Comparison of ENCODE assay signal across 13 mouse cellular contexts in the genomic region with DNA sequence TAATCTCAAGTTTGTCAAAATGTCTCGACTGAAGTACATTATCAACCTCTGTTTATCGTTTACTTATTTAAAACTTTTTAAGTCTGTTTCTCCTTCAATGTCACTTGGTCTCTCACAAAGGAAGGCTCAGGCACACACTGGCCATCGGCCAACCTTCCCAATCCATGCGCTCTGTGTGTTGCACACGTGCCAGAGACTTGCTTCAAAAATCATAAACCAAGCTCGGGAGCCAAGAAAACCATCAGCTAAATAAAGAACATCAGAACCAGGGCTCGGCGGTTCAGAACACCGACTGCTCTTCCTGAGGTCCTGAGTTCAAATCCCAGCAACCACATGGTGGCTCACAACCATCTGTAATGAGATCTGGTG. TPM values are rescaled to one million over a fixed set of nuclear protein-coding genes. Genes with fewer than 3 reads are reported as not detected.
A peak's percentile ranks its signal among the peaks of the same experiment; 100 is the strongest.
DNase-seq lines count a peak whose midpoint lies in the region; ATAC-seq lines count a peak whose summit lies in the region.
"Had no signal": no experiment of that assay in that cellular context is flagged by ENCODE, and none has a peak within 500 bp of the region (broad histone marks: within the 10 kb centered on the region; RNA-seq: fewer than 3 reads in every experiment).

No protein-coding gene starts in this region.

- no peak overlapping the region for H3K9ac ChIP-seq in heart, embryonic 13.5 days

- WGBS in heart, embryonic 13.5 days, result 43% methylated on average over 9 of the region's 9 CpGs

- H3K27ac ChIP-seq in heart, embryonic 13.5 days (replicated peaks), result peak overlapping the region; percentile 22

- no peaks in the 10 kb centered on the region for H3K36me3 ChIP-seq in heart, embryonic 13.5 days

- H3K4me2 ChIP-seq in heart, embryonic 13.5 days, result peak overlapping the region; percentile 66

- H3K4me3 ChIP-seq in heart, embryonic 13.5 days, result no peak overlapping the region

- ATAC-seq in heart, embryonic 13.5 days (ENCODE audit: extremely low read depth, insufficient number of reproducible peaks, low FRiP score, low TSS enrichment), result no peak
- no peak for ATAC-seq in activated CD4-positive, CD25-positive, alpha-beta regulatory T cell, adult 4 months

- H3K27me3 ChIP-seq in heart, embryonic 13.5 days (replicated peaks), result no peaks in the 10 kb centered on the region

- no peaks in the 10 kb centered on the region for H3K9me3 ChIP-seq in heart, embryonic 13.5 days

- intact Hi-C loops in left cerebral cortex, postnatal 4 days (cut with DNase I), result no loop called here

- peak; percentile 30 for DNase-seq in adrenal gland, postnatal 14 days
- no peak for DNase-seq in adrenal gland, adult 8-10 months
- peak; percentile 38 for DNase-seq in left cerebral cortex, postnatal 4 days
- no peak for DNase-seq in left cerebral cortex, adult 9 months (ENCODE audit: low spot score in 2 of 2)
- peak; percentile 38 to 71 for DNase-seq in lung, postnatal 4 days
- DNase-seq in spleen, postnatal 36 days (ENCODE audit: low spot score in 2 of 2), result no peak
- DNase-seq: cerebellum, adult 18-20 months had no signal

- peaks cover 33% of the 10 kb centered on the region for H3K4me1 ChIP-seq in heart, embryonic 13.5 days

RNA-seq across cellular contexts. Expression of a gene that starts 13.2 kb away (rescaled TPM):
- not detected in 2 replicates for total RNA-seq in adrenal gland, postnatal 14 days (2021)
- under 1 TPM in 1 of 4 experiments, not detected in 3; 0.43 TPM for total RNA-seq in adrenal gland, adult 8-10 months (2022)
- not detected for total RNA-seq in left cerebral cortex, postnatal 4 days (2021)
- 0.89 and 1.0 TPM in 2 replicates for polyA plus RNA-seq in heart, embryonic 13.5 days (2015; fragmentation: Nextera tagmentation; extraction: Ambion mirVana)
- not detected for polyA plus RNA-seq in activated CD4-positive, CD25-positive, alpha-beta regulatory T cell, adult 4 months (2017; shearing (Covaris generic))
- total RNA-seq: heart, postnatal 36 days; left cerebral cortex, adult 18-20 months; megakaryocyte-erythroid progenitor cell, adult 5-6 weeks had no signal
- polyA plus RNA-seq: neural tube, embryonic 14.5 days had no signal

RNA-seq across cellular contexts. Expression of a gene that starts 23.9 kb away (rescaled TPM):
- total RNA-seq in adrenal gland, postnatal 14 days (2021), result not detected in 2 replicates
- total RNA-seq in adrenal gland, adult 8-10 months (2022), result not detected
- not detected for total RNA-seq in left cerebral cortex, postnatal 4 days (2021)
- polyA plus RNA-seq in heart, embryonic 13.5 days (2015; fragmentation: Nextera tagmentation; extraction: Ambion mirVana), result not detected in 2 replicates
- 10 to 100 TPM; 33.0 to 42.8 TPM for polyA plus RNA-seq in activated CD4-positive, CD25-positive, alpha-beta regulatory T cell, adult 4 months (2017; shearing (Covaris generic))
- total RNA-seq: heart, postnatal 36 days; left cerebral cortex, adult 18-20 months; megakaryocyte-erythroid progenitor cell, adult 5-6 weeks had no signal
- polyA plus RNA-seq: neural tube, embryonic 14.5 days had no signal

RNA-seq across cellular contexts. Expression of a gene that starts 35.5 kb away (rescaled TPM):
- total RNA-seq in adrenal gland, postnatal 14 days (2021), result 0.04 TPM in 1 of 2 replicates, not detected in the other
- total RNA-seq in adrenal gland, adult 8-10 months (2022), result under 1 TPM in 1 of 4 experiments, not detected in 3; 0.03 TPM
- under 1 TPM; 0.06 to 0.14 TPM for total RNA-seq in left cerebral cortex, postnatal 4 days (2021)
- polyA plus RNA-seq in heart, embryonic 13.5 days (2015; fragmentation: Nextera tagmentation; extraction: Ambion mirVana), result 0.17 and 0.20 TPM in 2 replicates
- under 1 TPM in 1 of 2 experiments, not detected in 1; 0.07 TPM for polyA plus RNA-seq in activated CD4-positive, CD25-positive, alpha-beta regulatory T cell, adult 4 months (2017; shearing (Covaris generic))
- total RNA-seq: heart, postnatal 36 days; megakaryocyte-erythroid progenitor cell, adult 5-6 weeks had no signal

Comparison
In these comparisons a context has a peak if more than half of its experiments do, and no peak if none do; other contexts are left out.
1. DNase-seq: peak in adrenal gland, postnatal 14 days (single experiment), left cerebral cortex, postnatal 4 days (single experiment) and lung, postnatal 4 days (2 of 2); none in adrenal gland, adult 8-10 months (single experiment), left cerebral cortex, adult 9 months (0 of 2) and spleen, postnatal 36 days (0 of 2).